Mouse (Mus musculus) right cerebral cortex, adult 18-20 months (tissue): ENCODE measurements around the gene Ptprt.
"Not testable (repeated sequence)": the region's sequence is repeated elsewhere in the genome, so short reads cannot be mapped to it uniquely, and the experiment has no call there.

Source experiments
- DNase-seq: peaks from one replicate; pipeline ENCODE4 v3.0.0; 2022; ENCODE audit warnings: mixed read lengths

Gene Ptprt

DNA sequence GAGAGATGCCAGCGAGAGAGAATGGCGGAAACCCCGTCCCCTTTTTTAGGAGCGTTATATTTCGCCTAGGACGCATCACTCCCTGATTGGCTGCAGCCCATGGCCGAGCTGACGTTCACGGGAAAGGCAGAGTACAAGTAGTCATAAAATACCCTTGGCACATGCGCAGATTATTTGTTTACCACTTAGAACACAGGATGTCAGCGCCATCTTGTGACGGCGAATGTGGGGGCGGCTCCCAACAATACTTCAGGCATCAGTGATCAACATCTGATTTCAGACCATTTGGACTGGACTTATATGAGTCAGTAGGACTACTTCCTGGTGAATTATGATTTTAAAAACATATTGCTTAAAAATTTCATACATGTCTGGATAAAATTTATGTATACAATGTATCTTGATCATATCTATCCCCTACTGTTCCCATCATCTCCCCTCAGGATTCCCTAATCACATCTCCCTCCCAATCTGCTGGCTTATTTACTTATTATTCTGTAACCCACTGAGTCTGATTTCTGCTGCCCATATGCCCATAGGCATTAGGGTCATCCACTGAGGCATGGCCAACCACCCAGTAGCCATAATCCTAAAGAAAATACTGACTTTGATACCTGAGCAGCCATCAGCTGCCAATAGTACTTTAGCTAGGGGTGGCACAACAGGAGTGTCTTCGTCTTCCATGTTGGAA lies 1148.9 kb downstream of the Ptprt start:
- not testable (repeated sequence) for DNase-seq

DNA sequence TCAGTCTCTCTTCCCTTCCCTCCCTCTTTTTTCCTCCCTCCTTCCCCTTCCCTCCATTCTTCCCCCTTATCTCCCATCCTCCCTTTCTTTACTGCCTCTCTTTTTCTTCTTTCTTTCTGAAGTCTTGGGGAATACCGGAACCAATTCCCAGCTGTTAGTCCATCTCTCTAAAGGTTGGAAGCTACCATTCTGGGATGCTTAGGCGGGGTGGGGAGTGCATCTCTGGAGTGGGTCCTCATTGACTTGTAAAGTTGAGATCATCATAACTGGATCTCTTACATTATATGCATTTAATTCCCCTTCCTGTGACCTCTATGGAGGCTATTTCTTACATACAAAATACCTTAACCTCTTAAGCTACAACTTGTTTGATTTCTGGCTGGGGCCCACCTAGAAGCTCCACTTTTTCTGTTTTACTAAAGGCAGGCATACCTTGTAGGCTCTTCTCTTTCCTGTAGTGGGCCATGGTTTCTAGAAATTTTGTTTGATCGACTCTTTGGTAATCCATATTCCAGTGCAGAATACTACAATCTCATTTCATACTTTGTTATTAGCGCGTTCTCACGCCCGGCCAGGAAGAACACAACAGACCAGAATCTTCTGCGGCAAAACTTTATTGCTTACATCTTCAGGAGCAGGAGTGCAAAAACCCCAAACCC lies 1149.7 kb downstream of the Ptprt start:
- no peak for DNase-seq

DNA sequence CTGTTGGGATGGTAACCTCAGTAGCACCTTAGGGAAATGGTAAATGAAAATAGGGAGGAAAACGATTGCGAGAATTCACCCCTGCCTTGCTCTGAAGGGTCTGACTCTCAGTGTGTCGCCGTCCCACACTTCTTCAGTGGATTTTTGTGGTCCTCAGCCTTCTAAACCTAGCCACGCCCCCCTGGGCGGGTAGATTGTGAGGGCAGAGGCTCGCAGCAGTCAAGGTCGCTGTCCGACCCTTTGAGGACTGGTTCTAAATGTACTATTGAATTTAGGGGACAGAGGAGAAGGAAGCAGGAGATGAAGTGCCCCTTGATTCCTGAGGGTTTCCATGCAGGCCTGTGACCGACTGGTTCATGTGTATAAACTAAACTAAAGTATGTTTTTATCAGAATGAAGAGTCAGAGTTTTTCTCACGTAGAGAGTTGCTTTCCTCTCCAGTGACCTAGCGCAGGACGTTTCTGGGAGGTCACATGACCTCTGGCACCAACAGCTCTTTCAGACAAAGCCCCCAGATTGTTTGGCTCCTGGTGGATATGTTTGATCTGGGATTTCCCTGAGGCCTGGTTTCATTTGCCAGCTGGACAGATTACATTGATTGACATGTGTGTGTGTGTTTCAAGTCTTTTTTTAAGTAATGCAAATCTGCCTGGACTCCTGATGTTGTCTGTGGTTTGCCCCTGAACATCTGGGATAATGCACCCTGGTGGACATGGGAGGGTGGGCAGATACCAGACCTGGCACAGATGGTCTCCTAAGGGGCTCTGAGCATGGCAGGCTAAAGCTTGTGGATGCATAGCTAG lies 1161.6 kb downstream of the Ptprt start:
- DNase-seq, result no peak

DNA sequence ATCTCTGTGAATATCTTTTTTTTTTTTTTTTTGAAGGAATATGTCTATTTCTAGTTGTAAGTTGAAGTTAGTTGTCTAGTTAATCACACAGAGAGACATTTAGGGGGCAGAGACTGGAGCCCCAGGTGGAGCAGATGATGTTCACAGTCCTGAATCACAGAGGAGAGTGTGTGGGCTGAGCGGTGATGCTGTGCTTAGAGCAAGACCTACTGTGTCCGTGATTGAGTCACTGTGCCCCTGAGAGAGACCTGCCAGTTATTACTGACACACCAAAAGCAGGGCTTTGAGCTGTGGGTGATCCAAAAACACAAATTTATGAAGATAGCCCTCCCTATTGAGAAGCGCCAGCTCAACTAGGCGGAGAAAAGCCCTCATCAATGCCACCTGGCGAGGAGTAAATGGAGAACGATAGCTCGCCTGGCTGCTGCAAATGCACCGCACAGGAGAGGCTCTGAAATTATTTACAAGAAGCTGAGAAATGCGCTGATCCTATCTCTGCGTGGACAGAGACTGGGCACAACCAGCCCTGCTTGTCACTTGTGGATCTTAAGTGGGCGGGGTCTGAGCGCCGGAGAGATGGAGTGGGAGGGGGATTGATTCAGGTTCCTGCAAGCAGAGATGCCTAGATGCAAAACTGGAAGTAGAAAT lies 1162.4 kb downstream of the Ptprt start:
- no peak for DNase-seq

DNA sequence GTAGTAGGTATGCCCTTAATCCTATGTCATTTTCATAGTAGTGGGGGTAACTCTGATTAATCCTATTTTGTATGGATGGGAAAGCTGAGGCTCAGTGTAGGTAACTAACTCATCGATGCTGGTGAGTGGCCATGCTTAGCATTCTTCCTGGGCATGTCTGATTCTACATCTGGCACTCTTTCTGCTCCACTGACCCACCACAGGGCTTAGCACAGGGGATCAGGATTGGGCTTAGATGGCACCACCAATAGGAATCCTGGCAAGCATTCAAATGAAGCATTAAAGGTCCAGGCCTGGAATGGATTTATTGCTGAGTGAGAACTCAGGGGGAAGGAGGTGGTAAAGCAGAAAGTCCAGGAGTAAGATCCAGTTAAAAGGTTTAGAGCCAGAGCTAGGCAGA lies 1179.2 kb downstream of the Ptprt start:
- no peak for DNase-seq

DNA sequence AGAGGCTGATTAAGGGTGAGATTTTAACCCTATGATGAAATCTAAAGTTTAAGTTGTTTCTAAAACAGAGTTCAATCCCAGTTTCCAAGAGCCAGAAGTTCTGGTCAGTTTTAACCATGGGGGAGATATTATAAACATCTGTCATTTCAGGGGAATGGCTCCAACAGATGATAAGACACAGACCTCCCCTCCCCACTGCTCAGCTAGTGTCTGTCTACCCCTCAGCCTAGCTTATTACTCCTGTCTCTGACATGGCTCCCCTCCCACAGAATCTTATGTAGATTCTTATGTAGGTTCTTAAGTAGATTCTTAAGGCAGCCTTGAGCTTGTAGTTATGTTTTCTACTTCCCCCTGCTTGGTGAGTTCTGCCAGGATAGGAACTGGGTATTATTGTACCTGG lies 1180.5 kb downstream of the Ptprt start:
- DNase-seq, result no peak
